Mouse (Mus musculus): ENCODE measurements at regions not wholly inside any gene's neighbourhood (a gene's known extent, or its start where the extent isn't known, plus 50 kb on each side); places are given as distances from the start of the nearest gene placed in this dataset.

GRCm38 (mm10) chr2:51753565-51754031 lies 126.3 kb downstream of the Tas2r134 start:
- peaks cover 13 to 35% of the 10 kb centered on the region in 2 experiments for H3K4me1 ChIP-seq (ENCODE audit: control insufficient read depth in 1 of 2, insufficient read depth in 2 of 2)
- H3K27ac ChIP-seq (ENCODE audit: insufficient read depth, low read depth) = no peak overlapping the region
- H3K9ac ChIP-seq (ENCODE audit: insufficient read depth, low read depth) = no peak overlapping the region
- no peak overlapping the region for H3K4me3 ChIP-seq (replicated peaks in 1 of 3; ENCODE audit: low read depth in 2 of 3, low read length in 2 of 3, poor library complexity in 1 of 3)
- TF ChIP-seq SMC3 (IDR thresholded peaks at IDR 0.05; ENCODE audit: low read depth, low read length) (no peak), MXI1 (IDR thresholded peaks at IDR 0.05; ENCODE audit: low read depth, low read length) (no peak), CHD2 (IDR thresholded peaks at IDR 0.05; ENCODE audit: low read length) (no peak), TBP (conservative IDR thresholded peaks at IDR 0.05; ENCODE audit: low read depth, low read length) (no peak), RAD21 (IDR thresholded peaks at IDR 0.05; ENCODE audit: low read depth, low read length) (no peak), SIN3A (IDR thresholded peaks at IDR 0.05; ENCODE audit: low read length) (no peak), ELF1 (IDR thresholded peaks at IDR 0.05; ENCODE audit: low read depth, low read length) (no peak), MAZ (IDR thresholded peaks at IDR 0.05; ENCODE audit: low read depth, low read length) (no peak), RCOR1 (conservative IDR thresholded peaks at IDR 0.05; ENCODE audit: low read depth, low read length) (no peak), CTCF (conservative IDR thresholded peaks at IDR 0.05 in 1 of 2, IDR thresholded peaks at IDR 0.05 in 1 of 2; ENCODE audit: low read depth in 2 of 2, low read length in 2 of 2) (no peak), MYC (IDR thresholded peaks at IDR 0.05; ENCODE audit: low read depth, low read length) (no peak), KAT2A (IDR thresholded peaks at IDR 0.05; ENCODE audit: insufficient replicate concordance, low read length) (no peak), PAX5 (IDR thresholded peaks at IDR 0.05; ENCODE audit: low read length) (no peak), MAFK (IDR thresholded peaks at IDR 0.05; ENCODE audit: insufficient replicate concordance, low read length) (no peak)
- H3K4me2 ChIP-seq (ENCODE audit: insufficient read depth, low read depth, poor library complexity, severe bottlenecking) = no peak overlapping the region
- DNase-seq (ENCODE audit: extremely low read depth) = no peak
- H3K36me3 ChIP-seq (replicated peaks in 1 of 2; ENCODE audit: control insufficient read depth in 1 of 2, insufficient read depth in 1 of 2, low read length in 1 of 2) = no peaks in the 10 kb centered on the region
- no peaks in the 10 kb centered on the region for H3K9me3 ChIP-seq (replicated peaks; ENCODE audit: low read length)
- dilution Hi-C loops (cut with MboI; ENCODE audit: extremely low pct_ligation_motif_present, extremely low pct_unique_long_range_greater_than_20kb, low sequenced_read_pairs) (no loop called here), in situ Hi-C loops (cut with MboI; ENCODE audit: low pct_ligation_motif_present, low pct_unique_long_range_greater_than_20kb, low sequenced_read_pairs) (no loop called here)
- H3K79me2 ChIP-seq (replicated peaks; ENCODE audit: control insufficient read depth, extremely low read depth, insufficient read depth, poor library complexity, severe bottlenecking) = no peaks in the 10 kb centered on the region
- no peaks in the 10 kb centered on the region for H3K27me3 ChIP-seq (replicated peaks)

GRCm38 (mm10) chr2:51757361-51757760 lies 130.1 kb downstream of the Tas2r134 start:
- no peaks in the 10 kb centered on the region for H3K27me3 ChIP-seq (replicated peaks)
- no peaks in the 10 kb centered on the region for H3K79me2 ChIP-seq (replicated peaks; ENCODE audit: control insufficient read depth, extremely low read depth, insufficient read depth, poor library complexity, severe bottlenecking)
- TF ChIP-seq TBP (conservative IDR thresholded peaks at IDR 0.05; ENCODE audit: low read depth, low read length) = no peak
- TF ChIP-seq KAT2A (IDR thresholded peaks at IDR 0.05; ENCODE audit: insufficient replicate concordance, low read length) = no peak
- no peak for TF ChIP-seq MYC (IDR thresholded peaks at IDR 0.05; ENCODE audit: low read depth, low read length)
- no peak for TF ChIP-seq TCF12 (IDR thresholded peaks at IDR 0.05; ENCODE audit: low read depth, low read length)
- TF ChIP-seq USF1 (IDR thresholded peaks at IDR 0.05; ENCODE audit: low read depth, low read length) = no peak
- no peak for TF ChIP-seq NELFE (IDR thresholded peaks at IDR 0.05; ENCODE audit: low read depth, low read length)
- no peak for TF ChIP-seq MAFK (IDR thresholded peaks at IDR 0.05; ENCODE audit: insufficient replicate concordance, low read length)
- TF ChIP-seq MAZ (IDR thresholded peaks at IDR 0.05; ENCODE audit: low read depth, low read length) = no peak
- no peak for TF ChIP-seq UBTF (IDR thresholded peaks at IDR 0.05; ENCODE audit: low read depth, low read length)
- TF ChIP-seq SIN3A (IDR thresholded peaks at IDR 0.05; ENCODE audit: low read length) = no peak
- no peak for TF ChIP-seq JUND (conservative IDR thresholded peaks at IDR 0.05; ENCODE audit: low read depth, low read length)
- no peak overlapping the region for H3K4me2 ChIP-seq (ENCODE audit: insufficient read depth, low read depth, poor library complexity, severe bottlenecking)
- H3K27ac ChIP-seq (ENCODE audit: insufficient read depth, low read depth) = no peak overlapping the region
- dilution Hi-C loops (cut with MboI; ENCODE audit: extremely low pct_ligation_motif_present, extremely low pct_unique_long_range_greater_than_20kb, low sequenced_read_pairs) = no loop called here
- no peaks in the 10 kb centered on the region for H3K9me3 ChIP-seq (replicated peaks; ENCODE audit: low read length)
- H3K4me1 ChIP-seq (ENCODE audit: control insufficient read depth in 1 of 2, insufficient read depth in 2 of 2) = peaks cover 13 to 35% of the 10 kb centered on the region in 2 experiments
- in situ Hi-C loops (cut with MboI; ENCODE audit: low pct_ligation_motif_present, low pct_unique_long_range_greater_than_20kb, low sequenced_read_pairs) = no loop called here
- no peak overlapping the region for H3K4me3 ChIP-seq (replicated peaks in 1 of 3; ENCODE audit: low read depth in 2 of 3, low read length in 2 of 3, poor library complexity in 1 of 3)
- no peaks in the 10 kb centered on the region for H3K36me3 ChIP-seq (replicated peaks in 1 of 2; ENCODE audit: control insufficient read depth in 1 of 2, insufficient read depth in 1 of 2, low read length in 1 of 2)
- no peak overlapping the region for H3K9ac ChIP-seq (ENCODE audit: insufficient read depth, low read depth)
- no peak for DNase-seq (ENCODE audit: extremely low read depth)
